Mouse (Mus musculus) skeletal muscle tissue, adult 2 months (tissue): Measurements from ENCODE around the gene Dhx34.
A peak's percentile ranks its signal among the peaks of the same experiment; 100 is the strongest.

ENCODE experiments used
- DNase-seq: peaks from one replicate; pipeline ENCODE4 v3.0.0-alpha.2; 2012; ENCODE audit warnings: low read depth, low spot score

The Dhx34 gene

DNA sequence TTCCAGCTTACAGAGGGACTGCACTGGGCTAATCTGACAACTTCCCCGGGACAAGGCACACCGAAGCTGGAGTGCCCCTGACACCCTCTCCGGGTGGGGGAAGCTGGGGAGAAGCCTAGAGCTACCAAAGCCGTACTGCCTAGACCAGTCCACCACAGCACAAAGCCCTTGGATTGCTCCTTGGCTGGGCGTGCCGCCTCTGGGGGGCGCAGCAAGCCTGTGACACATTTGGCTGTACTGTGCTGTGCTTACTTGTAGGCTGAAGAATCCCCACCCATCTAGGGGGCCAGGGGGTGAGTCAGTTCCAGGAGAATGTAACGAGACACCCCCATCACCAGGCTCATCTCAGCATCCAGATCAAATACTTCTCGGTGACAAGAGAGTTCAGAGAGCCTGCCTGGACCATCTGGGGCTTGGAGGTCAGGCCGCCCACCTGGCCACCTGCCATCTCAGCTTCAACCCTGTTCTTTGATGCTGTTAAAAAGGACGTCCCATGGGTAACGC lies 10.9 kb downstream of the Dhx34 start:
- no peak for DNase-seq

DNA sequence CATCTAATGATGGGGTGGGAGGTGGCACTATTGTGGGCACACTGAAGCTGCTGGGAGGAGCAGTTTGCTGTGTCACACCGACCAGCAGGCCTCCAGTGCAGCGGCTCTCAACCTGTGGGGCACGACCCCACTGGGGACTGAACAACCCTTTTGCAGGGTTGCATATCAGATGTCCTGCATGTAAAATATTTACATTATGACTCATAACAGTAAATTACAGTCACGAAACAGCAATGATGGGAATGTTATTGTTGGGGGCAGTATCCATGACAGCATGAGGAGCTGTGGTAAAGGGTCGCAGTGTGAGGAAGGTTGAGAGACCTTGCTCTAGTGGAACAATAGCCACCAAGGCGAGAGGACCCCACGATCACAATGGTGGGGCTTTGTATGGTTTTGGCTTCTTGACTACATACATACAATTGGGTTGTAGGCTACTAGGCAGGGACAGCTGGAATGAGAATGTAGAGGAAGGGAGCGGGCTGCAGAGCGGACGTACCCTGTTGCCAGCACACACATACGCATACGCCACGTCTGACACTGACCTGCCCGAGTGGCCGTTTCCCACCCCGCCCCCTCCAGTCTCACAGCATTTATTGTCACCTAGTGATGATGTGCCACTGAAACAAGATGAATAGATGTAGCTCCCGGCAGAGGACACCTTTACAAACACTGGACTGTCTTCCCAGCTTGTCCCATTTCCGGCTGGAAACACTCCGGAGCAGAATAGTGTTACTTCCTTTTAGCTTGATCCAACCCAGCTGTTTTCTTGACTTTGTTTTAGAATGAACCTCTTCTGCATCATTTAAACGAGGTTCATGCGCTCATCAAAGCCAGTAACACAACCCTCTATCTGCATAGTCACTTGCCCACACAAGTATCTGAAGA lies 12.8 kb downstream of the Dhx34 start:
- no peak for DNase-seq

DNA sequence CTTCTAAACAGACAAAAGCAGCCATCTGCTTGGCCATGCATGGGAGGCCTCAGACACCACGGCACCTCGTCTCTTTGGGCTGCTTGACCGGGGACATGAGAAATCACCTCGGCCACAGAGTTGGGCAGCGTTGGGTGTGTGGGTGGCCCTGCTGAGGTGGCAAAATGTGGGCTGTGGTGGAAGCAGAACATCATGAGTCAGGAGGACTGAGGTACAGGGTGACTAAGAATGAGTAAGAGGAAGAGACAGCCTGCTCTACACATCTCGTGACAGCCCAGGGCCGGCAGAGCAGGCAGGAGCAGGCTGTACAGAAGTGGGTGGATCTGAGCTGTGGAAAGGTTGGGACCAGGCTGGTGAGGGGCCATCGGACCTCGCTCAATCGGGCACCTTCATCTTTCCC lies 14.3 kb downstream of the Dhx34 start:
- peak; percentile 30 for DNase-seq

DNA sequence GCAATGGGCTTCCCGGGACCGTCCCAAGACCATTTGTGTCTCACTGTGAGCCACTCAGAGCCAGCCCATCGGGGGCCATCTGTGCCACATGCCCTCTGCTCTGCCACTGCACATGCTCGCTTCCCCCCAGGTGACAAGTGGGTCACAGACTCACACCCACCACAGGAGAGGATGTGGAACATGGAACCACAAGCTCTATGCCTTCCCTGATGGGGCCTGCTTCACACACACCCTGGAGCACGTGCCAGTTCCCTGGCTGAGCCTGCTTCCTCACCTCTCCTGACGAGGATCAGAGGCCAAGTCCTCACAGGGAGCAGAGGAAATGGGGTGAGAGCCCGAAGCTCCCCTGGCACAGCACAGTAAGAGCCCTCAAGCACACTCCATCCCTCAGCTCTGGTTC lies 14.8 kb downstream of the Dhx34 start:
- no peak for DNase-seq

DNA sequence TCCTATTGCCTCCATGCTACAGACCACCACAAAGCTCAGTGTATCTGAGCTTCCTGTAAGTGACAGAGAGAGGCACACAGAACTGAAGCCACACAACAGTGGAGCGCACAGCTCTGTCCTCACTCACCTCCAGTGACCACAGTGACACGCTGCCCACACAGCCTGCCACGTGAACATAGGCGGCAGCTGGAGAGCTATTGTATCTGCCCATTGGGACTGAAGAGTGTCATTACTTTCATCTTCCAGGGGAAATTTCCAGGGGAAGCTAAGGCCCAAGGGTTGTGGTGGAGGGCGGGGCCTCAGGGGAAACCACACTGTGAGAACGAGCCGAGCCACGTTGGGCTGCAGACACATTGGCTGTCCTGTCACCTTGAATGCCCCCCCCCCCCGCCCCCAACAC lies 17.0 kb downstream of the Dhx34 start:
- no peak for DNase-seq

DNA sequence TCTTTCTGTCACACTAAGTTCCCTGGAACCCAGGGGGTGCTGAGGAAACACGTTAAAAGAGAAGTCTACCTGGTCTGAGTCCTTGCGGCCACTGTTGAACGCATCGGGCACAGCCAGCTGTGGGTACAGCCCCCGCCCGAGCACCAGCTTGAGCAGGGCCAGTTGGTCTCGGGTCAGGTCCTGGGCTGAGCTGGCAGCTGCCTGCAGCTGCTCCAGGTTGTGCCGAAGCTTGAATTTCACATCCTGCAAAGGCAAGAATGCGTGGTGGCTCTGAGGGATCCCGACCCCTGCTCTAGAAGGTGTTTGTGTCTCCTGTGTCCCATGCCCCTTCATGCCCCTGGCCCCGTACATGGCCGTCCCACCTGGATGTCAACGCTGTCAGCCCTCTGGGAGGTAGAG lies 18.3 kb downstream of the Dhx34 start:
- no peak for DNase-seq

DNA sequence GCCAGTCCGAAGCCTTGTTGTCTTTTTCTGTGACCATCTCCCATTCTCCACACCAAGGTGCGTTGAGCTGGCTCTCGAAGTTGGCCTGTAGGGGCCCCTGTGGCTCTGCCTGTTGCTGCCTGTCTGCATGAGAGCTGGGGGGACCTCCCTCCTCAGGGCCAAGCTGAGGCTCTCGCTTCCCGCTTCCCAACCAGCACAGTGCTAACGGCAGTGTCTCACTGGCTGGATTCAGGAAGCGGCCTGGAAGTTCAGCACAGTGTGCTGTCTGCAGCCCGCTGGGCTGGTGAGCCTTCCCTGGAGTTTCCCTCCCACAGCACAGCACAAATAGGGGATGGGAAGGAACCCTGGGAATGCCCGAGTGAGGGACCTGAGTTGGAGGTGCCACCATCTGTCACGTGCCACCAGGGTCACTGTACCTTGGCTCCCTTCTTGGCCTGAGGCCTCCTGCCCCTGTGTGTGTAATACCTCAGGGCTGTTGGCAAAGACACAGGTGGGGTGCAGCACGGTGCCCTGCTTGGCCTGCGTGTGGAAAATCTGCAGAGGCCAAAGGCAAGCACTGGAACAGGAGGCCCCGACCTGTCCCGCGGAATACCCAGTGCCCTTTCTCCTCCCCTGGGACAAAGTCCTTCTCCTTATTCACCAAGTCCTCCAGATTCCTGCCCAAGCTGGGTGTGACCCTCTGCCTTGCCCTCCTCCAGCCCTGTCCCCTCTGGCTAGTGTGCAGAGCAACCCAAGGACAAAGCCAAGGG lies 18.9 kb downstream of the Dhx34 start:
- DNase-seq, result no peak

DNA sequence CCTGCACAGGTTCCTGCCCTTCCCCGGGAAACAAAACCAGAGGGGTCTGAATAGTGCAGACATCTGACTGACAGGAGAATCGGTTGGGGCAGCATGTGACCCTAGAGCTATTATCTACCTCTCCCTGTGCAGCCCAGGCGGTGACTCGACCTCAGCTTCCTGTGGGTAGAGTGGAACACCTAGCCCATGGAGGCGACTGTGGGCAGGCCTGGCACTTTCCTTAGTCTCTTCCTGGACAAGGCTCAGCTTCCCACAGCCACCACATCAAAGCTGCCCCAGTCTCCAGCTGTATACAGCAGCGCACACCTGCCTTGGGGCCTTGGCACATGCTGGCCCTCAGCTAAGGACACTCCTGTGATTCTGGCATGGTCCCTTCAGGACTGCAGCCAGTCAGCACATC lies 20.7 kb downstream of the Dhx34 start:
- no peak for DNase-seq

DNA sequence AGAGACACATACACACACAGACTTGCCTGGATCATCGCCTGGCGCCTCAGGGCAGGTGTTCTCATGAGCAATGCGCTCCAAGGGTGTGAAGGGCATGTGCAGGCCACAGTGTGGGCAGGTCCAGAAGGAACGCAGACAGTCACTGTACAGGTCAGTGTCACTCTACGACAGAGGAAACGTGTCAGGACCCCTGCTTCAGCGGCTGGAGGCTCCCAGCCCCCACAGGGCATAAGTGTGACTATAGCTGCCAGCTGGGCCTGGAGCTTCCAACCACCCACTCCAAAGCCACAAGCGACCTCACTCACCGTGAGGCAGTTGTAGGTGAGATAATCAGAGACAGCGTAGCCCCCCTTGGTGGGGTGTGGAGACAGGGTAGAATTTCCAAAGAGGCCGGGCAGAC lies 23.3 kb downstream of the Dhx34 start:
- no peak for DNase-seq

DNA sequence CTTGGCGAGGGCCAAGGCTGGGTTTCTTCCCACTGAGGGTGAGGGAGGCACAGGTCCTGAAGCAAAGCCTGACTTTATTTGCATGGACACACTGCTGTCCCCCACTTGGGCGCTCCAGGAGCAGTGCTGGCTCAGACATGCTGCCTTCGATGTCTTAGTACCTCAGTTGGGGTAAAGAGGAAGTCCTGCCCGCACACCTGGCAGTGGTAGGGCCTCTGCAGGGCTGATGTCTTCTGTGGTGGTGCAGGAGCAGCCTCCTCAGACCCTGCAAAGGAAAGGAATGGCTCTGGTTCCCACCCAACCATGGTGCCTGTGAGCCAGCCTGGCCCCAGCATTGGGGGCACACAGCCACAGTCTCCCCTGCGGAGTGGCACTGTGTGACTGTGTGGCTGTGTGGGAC lies 24.7 kb downstream of the Dhx34 start:
- DNase-seq, result no peak

DNA sequence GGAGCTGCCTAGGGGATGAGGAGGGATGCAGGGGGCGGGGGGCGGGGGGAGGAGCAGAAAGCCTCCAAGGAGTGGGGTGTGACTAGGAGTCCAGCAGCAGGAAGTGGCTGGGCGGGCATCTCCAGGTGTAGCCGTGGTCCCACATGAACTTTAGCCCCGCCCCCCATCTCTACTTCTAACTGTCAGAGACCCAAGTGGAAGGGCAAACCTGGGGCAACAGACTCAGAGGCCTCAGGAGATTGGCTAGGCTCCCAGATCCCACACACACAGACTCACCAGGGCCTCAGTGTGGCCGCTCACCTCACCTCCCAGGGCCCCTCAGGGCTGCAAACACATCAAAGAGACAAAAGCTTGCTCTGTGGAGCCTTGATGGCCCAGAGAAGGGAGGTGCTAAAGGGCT lies 25.2 kb downstream of the Dhx34 start:
- no peak for DNase-seq

DNA sequence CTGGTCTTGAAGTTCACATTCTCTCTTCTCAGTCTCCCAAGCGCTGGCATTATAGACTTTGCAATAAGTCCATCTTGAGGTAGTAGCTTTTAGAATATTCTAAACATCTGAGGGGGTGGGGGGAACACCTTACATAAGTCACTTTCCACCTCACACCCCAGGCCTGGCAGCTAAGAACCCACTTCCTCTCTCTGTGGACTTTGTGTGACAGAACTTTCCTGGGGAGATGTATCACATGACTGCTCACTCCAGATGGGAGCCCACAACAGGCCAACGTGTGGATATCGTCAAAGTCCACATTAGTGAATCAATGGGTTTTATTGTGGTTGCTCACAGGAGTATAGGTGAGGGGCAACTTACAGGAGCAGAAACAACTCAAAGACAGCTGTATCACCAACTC lies 28.1 kb downstream of the Dhx34 start:
- DNase-seq, result no peak

DNA sequence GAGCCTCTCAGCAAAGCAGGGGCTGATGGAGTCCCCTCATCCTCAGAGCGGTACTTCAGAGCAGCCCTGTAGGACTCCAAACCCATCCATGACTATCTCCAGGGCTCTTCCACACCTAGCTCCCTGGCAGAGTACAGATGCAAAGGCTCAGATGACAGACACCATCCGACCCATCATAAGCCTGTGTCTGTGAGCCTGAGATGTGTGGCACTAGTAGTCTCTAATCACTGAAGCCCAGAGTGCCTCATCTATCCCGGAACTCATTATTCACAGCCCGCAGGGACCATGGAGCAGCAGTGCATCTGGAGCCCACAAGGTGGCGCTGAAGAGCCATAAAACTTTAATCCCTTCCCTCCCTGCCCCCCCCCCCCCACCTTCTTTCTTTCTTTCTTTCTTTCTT lies 29.5 kb downstream of the Dhx34 start:
- DNase-seq, result peak; percentile 37

DNA sequence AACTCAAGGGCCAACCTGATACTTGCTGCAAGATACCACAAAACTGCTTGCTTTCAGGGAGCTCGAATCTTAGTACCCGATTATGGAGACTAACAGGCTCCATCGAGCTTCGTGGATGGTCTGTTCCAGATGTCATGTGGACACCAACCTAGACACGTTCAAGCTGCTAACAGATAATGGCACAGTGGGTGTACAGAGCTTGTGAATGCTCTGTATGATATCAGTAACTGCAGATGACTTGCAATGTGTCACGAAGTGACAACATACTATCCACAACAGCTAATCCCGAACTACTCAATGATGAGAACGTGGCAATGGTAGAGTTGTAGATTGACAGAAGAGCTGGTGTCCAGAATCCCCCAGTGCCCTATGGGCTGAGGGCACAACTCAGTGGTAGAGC lies 34.3 kb downstream of the Dhx34 start:
- no peak for DNase-seq

DNA sequence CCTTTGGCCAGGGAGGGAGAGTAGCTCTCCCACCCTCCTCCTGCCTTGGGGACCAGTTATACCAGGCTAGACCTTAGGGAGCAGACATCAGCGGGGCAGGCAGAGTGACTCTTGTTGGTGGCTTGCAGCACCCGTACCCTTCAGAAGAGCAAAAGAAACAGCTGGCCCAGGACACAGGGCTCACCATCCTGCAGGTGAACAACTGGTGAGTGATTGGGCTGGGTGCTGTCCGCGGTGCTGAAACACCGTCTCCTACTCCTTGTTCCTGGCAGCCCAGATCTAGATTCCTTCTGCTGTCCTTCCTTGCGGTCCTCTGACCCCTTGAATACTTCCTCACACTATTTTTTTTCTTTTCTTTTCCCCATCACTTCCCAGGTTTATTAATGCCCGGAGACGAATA lies 38.2 kb downstream of the Dhx34 start:
- DNase-seq, result no peak

DNA sequence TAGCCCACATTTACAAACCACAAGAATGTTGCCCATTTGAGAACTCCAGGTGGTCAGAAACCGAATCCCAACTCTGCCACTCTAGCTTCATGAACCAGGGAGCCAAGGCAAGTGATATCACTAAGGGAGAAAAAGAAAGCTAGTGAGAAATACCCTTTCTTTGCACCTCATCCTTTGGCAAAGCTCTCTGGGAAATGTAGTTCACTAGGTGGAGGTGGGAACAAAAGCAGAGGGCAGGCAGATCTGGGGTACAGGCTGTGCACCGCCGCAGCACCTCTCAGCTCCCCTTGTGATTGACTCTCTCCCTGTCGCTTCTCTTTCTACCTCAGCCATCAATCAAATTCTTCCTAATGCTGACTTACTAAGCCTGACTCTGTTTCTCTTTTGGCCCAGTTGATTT lies 43.7 kb downstream of the Dhx34 start:
- no peak for DNase-seq

DNA sequence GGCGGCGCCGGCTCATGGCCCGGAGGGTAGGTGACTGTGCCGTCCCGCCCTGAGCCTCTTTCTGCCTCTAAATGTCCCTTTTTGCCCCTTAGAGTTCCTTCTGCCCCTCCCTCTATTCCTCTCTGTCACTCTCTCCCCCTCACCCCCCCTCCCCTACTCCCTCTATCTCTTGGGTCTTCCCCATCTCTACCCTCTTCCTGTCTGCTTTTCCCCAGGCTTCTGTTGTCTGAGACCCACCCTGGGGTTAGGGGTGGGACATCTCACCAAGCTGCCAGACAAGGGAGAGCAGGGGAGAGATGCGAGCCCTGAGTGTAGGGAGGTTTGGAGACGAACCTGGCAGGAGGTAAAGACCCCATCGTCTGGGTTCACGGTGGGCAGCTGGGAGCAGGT lies 46.3 kb downstream of the Dhx34 start:
- DNase-seq, result no peak

DNA sequence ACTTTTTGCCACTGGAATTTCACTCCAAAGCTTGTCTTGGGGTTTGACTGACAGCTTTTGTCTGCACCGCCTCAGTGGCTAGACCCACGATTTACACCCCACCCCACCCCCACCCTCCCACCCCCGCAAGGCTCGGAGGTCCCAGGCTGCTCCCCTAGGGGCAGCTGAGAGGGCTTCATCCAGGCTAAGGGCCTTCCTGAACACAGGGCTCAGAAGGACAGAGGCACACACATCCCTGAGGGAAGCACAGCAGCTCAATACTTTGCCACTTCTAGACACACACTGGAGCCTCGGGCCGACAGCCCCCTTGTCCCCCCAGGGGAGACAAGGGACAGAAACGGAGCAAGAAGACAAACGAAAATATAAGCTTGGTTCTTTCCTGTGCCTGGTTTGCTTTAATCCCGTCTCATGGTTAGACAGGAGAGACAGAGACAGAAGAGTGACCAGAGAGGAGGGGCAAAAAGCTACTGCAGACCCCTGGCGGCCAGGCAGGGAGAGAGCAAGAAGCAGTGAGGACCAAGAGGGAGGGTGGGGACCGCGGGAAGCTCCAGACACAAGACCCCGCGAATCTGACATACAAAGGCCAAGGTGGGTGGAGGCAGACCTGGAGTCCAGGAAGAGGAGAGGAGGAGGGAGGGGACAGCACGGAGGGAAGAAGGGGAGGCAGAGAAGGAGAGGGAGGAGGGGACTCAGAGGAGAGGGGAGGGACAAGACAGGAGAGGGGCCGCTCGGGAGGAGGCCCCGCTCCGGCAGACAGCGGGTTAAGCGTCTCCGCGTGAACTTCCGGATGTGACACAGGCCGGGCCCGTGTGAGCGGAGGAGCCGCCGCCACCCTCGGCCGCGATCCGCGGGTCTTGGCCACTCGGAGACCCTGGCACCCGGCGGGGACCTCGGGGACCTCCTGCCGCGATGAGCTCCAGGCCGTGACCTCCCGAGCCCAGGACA lies 47.0 kb downstream of the Dhx34 start, which contains the start of gene Meis3:
Meis3 (plus strand) TSS at position 494 of the 945 bp plus-strand sequence.
- DNase-seq, result peak; percentile 17

DNA sequence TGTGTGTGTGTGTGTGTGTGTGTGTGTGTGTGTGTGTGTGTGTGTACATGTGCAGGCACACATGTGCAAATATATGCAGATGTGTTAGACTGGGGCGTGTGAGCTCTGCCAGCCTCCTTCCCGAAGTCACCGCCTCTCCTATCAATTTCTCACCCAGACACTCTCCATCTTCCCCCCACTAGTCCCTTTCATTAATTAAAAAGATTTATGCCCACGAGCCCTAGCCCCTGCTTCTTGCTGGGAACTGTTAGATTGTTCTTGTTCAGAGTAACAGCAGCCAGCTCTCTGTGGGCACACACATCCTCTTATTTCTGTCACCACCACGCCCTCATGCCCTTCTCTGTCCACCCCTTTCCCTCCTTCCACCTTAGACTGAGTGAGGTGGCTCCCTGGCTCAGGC lies 48.7 kb downstream of the Dhx34 start:
- no peak for DNase-seq

DNA sequence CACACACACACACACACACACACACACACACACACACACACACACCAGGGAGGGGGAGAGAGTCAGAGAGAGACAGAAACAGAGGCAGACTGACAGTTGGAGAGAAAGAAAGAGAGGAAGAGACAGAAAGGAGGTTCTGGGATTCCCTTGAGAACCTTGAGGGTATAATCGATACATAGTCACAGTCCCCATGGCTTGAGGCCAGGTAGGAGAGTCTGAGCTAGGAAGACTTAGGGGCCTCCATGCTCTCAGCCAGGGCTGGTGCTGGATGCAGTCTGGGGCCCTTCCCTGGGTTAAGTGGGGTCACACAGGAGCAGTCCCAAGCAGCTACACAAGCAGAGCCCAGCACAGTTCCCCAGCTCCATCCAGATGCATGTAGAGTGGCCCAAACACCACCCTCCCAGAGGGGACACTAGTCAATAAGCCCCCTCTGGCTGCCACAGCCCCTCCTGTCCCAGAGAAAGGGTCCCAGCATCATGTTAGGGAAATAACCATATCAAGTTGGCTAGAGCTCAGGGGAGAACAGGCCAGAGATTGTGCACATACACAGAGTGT lies 49.2 kb downstream of the Dhx34 start:
- DNase-seq, result no peak

DNA sequence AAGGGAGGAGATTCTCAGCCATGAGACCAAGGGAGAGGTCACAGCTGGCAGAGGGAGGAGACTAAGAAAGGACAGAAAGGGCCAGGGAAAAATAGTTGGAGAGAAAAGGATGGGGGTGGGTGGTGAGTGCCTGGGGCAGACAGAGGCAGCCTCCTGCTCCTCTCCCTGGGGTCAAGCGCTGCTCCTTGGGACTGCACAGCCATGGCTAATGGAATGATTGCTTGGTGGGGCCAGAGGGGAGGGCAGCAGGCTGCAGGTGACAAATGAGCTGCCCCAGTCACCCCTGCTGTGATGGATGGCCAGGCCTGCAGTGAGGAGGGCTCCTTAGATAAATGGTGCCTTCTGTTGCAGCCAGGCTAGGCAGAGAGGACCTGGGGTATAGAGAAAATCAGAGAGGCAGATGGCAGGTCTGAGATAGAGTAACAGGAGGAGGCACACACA lies 49.7 kb downstream of the Dhx34 start:
- DNase-seq, result no peak
